20 mouse cellular contexts compared by ENCODE assay signal in the genomic region with DNA sequence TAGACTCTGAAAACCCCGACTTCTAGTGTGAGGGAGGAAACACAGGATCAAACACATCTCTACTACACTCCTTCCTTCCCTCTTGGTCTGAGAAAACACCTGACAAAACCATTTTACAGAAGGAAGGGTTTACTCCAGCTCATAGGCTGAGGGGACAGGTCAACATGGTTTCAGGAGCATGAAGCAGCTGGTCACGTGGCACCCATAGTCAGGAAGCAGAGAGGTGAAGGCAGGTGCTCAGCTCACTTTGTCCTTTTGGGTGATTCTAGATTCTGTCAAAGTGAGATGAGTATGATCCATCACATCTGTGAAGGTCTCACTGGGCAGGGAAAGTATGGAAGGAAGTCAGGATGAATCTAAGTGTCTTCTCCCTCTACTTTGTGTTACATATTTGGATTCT.
DNase-seq lines count a peak whose midpoint lies in the region; ATAC-seq and TF ChIP-seq lines count a peak whose summit lies in the region.
"Had no signal": no experiment of that assay in that cellular context is flagged by ENCODE, and none has a peak within 500 bp of the region (broad histone marks: within the 10 kb centered on the region; RNA-seq: fewer than 3 reads in every experiment).

No protein-coding gene starts in this region.

- no peaks in the 10 kb centered on the region for H3K9me3 ChIP-seq in midbrain, embryonic 11.5 days (ENCODE audit: control insufficient read depth, low read length)
- H3K9me3 ChIP-seq in midbrain, embryonic 15.5 days = no peaks in the 10 kb centered on the region
- H3K9me3 ChIP-seq in CH12.LX (replicated peaks; ENCODE audit: low read length) = no peaks in the 10 kb centered on the region

- H3K4me3 ChIP-seq in midbrain, embryonic 11.5 days (ENCODE audit: low read depth, low read length) = no peak overlapping the region
- no peak overlapping the region for H3K4me3 ChIP-seq in midbrain, embryonic 15.5 days
- H3K4me3 ChIP-seq in CH12.LX (replicated peaks in 1 of 3; ENCODE audit: low read depth in 2 of 3, low read length in 2 of 3, poor library complexity in 1 of 3) = no peak overlapping the region

- H3K79me2 ChIP-seq in CH12.LX (replicated peaks; ENCODE audit: control insufficient read depth, extremely low read depth, insufficient read depth, poor library complexity, severe bottlenecking) = no peaks in the 10 kb centered on the region

- H3K4me1 ChIP-seq in midbrain, embryonic 11.5 days (ENCODE audit: control insufficient read depth, insufficient read depth, low read length) = peaks cover 6% of the 10 kb centered on the region
- H3K4me1 ChIP-seq in midbrain, embryonic 15.5 days = peaks cover 26% of the 10 kb centered on the region
- H3K4me1 ChIP-seq in CH12.LX (ENCODE audit: control insufficient read depth in 1 of 2, insufficient read depth in 2 of 2) = peaks cover 9 to 53% of the 10 kb centered on the region in 2 experiments

- H3K9ac ChIP-seq in midbrain, embryonic 11.5 days (ENCODE audit: low read length) = no peak overlapping the region
- H3K9ac ChIP-seq in midbrain, embryonic 15.5 days = no peak overlapping the region
- no peak overlapping the region for H3K9ac ChIP-seq in CH12.LX (ENCODE audit: insufficient read depth, low read depth)

- dilution Hi-C loops in CH12.LX (cut with MboI; ENCODE audit: extremely low pct_ligation_motif_present, extremely low pct_unique_long_range_greater_than_20kb, low sequenced_read_pairs) = no loop called here

- no peak for TF ChIP-seq RAD21 in CH12.LX (IDR thresholded peaks at IDR 0.05; ENCODE audit: low read depth, low read length)

- in situ Hi-C loops in CH12.LX (cut with MboI; ENCODE audit: low pct_ligation_motif_present, low pct_unique_long_range_greater_than_20kb, low sequenced_read_pairs) = no loop called here

- TF ChIP-seq POLR2A in CH12.LX (IDR thresholded peaks at IDR 0.05; ENCODE audit: low read depth, low read length) = no peak

- no peaks in the 10 kb centered on the region for H3K27me3 ChIP-seq in midbrain, embryonic 11.5 days (ENCODE audit: control insufficient read depth, insufficient read depth, low read length)
- no peaks in the 10 kb centered on the region for H3K27me3 ChIP-seq in midbrain, embryonic 15.5 days (replicated peaks)
- no peaks in the 10 kb centered on the region for H3K27me3 ChIP-seq in CH12.LX (replicated peaks)

- no peaks in the 10 kb centered on the region for H3K36me3 ChIP-seq in midbrain, embryonic 11.5 days (ENCODE audit: control insufficient read depth, insufficient read depth, low read length)
- H3K36me3 ChIP-seq in midbrain, embryonic 15.5 days (replicated peaks) = no peaks in the 10 kb centered on the region
- H3K36me3 ChIP-seq in CH12.LX (replicated peaks in 1 of 2; ENCODE audit: control insufficient read depth in 1 of 2, insufficient read depth in 1 of 2, low read length in 1 of 2) = no peaks in the 10 kb centered on the region
- H3K36me3 ChIP-seq: G1E had no signal

- ATAC-seq in midbrain, embryonic 11.5 days (ENCODE audit: low FRiP score) = no peak
- ATAC-seq in midbrain, embryonic 15.5 days (replicated peaks) = no peak
- ATAC-seq: activated CD4-positive, CD25-positive, alpha-beta regulatory T cell, adult 4 months; CD4-positive, CD25-positive, alpha-beta regulatory T cell, adult 4 months; Patski had no signal

- no peak for TF ChIP-seq CTCF in CH12.LX (conservative IDR thresholded peaks at IDR 0.05 in 1 of 2, IDR thresholded peaks at IDR 0.05 in 1 of 2; ENCODE audit: low read depth in 2 of 2, low read length in 2 of 2)

- DNase-seq in midbrain, embryonic 11.5 days (ENCODE audit: low spot score, missing footprints) = peak; percentile 66
- DNase-seq in CH12.LX (ENCODE audit: extremely low read depth) = peak; percentile 36
- DNase-seq in adrenal gland, adult 18-20 months (ENCODE audit: low spot score in 2 of 2) = no peak
- DNase-seq: adrenal gland, adult 2 months; adrenal gland, adult 8-10 months; adrenal gland, postnatal 10 days; adrenal gland, postnatal 14 days; adrenal gland, postnatal 25 days; adrenal gland, postnatal 36 days; B cell, adult 2 months; cerebellum, adult 11 months; cerebellum, adult 11-12 months; cerebellum, adult 18-20 months; cerebellum, adult 2 months; cerebellum, adult 8-10 months had no signal

- WGBS in midbrain, embryonic 11.5 days = 91% methylated on average over 2 of the region's 2 CpGs
- 89% methylated on average over 2 of the region's 2 CpGs for WGBS in midbrain, embryonic 15.5 days

- no peak for TF ChIP-seq EP300 in CH12.LX (IDR thresholded peaks at IDR 0.05; ENCODE audit: low read length)

- no peak overlapping the region for H3K4me2 ChIP-seq in midbrain, embryonic 11.5 days
- H3K4me2 ChIP-seq in midbrain, embryonic 15.5 days = no peak overlapping the region
- peak overlapping the region; percentile 33; the same call in 1 of the 2 replicates for H3K4me2 ChIP-seq in CH12.LX (ENCODE audit: insufficient read depth, low read depth, poor library complexity, severe bottlenecking)

- H3K27ac ChIP-seq in midbrain, embryonic 11.5 days (ENCODE audit: low read depth, low read length) = no peak overlapping the region
- no peak overlapping the region for H3K27ac ChIP-seq in midbrain, embryonic 15.5 days
- H3K27ac ChIP-seq in CH12.LX (ENCODE audit: insufficient read depth, low read depth) = peak overlapping the region; percentile 85

TF ChIP-seq in CH12.LX, 34 proteins besides CTCF, POLR2A, EP300 and RAD21:
- TF ChIP-seq JUND (conservative IDR thresholded peaks at IDR 0.05; ENCODE audit: low read depth, low read length) (no peak), MAZ (IDR thresholded peaks at IDR 0.05; ENCODE audit: low read depth, low read length) (no peak), ELF1 (IDR thresholded peaks at IDR 0.05; ENCODE audit: low read depth, low read length) (0 out of 2 replicates have a peak, but pooled peaks have one; percentile 15), MXI1 (IDR thresholded peaks at IDR 0.05; ENCODE audit: low read depth, low read length) (no peak), ZMIZ1 (IDR thresholded peaks at IDR 0.05; ENCODE audit: low read depth, low read length) (no peak), BHLHE40 (IDR thresholded peaks at IDR 0.05; ENCODE audit: low read depth, low read length) (peak; percentile 74), CHD1 (IDR thresholded peaks at IDR 0.05; ENCODE audit: low read depth, low read length) (no peak), HCFC1 (IDR thresholded peaks at IDR 0.05; ENCODE audit: low read depth, low read length) (no peak), RCOR1 (conservative IDR thresholded peaks at IDR 0.05; ENCODE audit: low read depth, low read length) (no peak), CHD2 (IDR thresholded peaks at IDR 0.05; ENCODE audit: low read length) (no peak; the same call in 1 of the 2 replicates), IRF4 (IDR thresholded peaks at IDR 0.05; ENCODE audit: low read depth, low read length) (no peak), ZC3H11A (IDR thresholded peaks at IDR 0.05; ENCODE audit: low read depth, low read length) (no peak), USF2 (conservative IDR thresholded peaks at IDR 0.05; ENCODE audit: low read depth, low read length) (peak; percentile 82), UBTF (IDR thresholded peaks at IDR 0.05; ENCODE audit: low read depth, low read length) (no peak), MYC (IDR thresholded peaks at IDR 0.05; ENCODE audit: low read depth, low read length) (no peak), ZNF384 (IDR thresholded peaks at IDR 0.05; ENCODE audit: low read depth, low read length) (no peak), GABPA (IDR thresholded peaks at IDR 0.05; ENCODE audit: insufficient replicate concordance, low read depth, low read length) (no peak), POLR2AphosphoS2 (IDR thresholded peaks at IDR 0.05; ENCODE audit: low read depth, low read length) (no peak), JUN (IDR thresholded peaks at IDR 0.05; ENCODE audit: insufficient read depth, low read depth, low read length) (no peak), USF1 (IDR thresholded peaks at IDR 0.05; ENCODE audit: low read depth, low read length) (peak; percentile 75), SMC3 (IDR thresholded peaks at IDR 0.05; ENCODE audit: low read depth, low read length) (no peak), MAFK (IDR thresholded peaks at IDR 0.05; ENCODE audit: insufficient replicate concordance, low read length) (no peak), KAT2A (IDR thresholded peaks at IDR 0.05; ENCODE audit: insufficient replicate concordance, low read length) (no peak), MAX (IDR thresholded peaks at IDR 0.05; ENCODE audit: low read length) (peak; percentile 77), ETS1 (conservative IDR thresholded peaks at IDR 0.05; ENCODE audit: low read depth, low read length) (no peak), E2F4 (IDR thresholded peaks at IDR 0.05; ENCODE audit: insufficient replicate concordance, low read depth, low read length) (no peak), SIN3A (IDR thresholded peaks at IDR 0.05; ENCODE audit: low read length) (no peak), TBP (conservative IDR thresholded peaks at IDR 0.05; ENCODE audit: low read depth, low read length) (no peak), MEF2A (IDR thresholded peaks at IDR 0.05; ENCODE audit: borderline replicate concordance, low read depth, low read length) (no peak), ZKSCAN1 (IDR thresholded peaks at IDR 0.05; ENCODE audit: borderline replicate concordance, low read depth, low read length) (no peak), NELFE (IDR thresholded peaks at IDR 0.05; ENCODE audit: low read depth, low read length) (no peak), NRF1 (IDR thresholded peaks at IDR 0.05; ENCODE audit: low read depth, low read length) (no peak), PAX5 (IDR thresholded peaks at IDR 0.05; ENCODE audit: low read length) (no peak), TCF12 (IDR thresholded peaks at IDR 0.05; ENCODE audit: low read depth, low read length) (no peak)

Comparison
In these comparisons a context has a peak if more than half of its experiments do, and no peak if none do; other contexts are left out.
1. DNase-seq: peak in midbrain, embryonic 11.5 days (single experiment) and CH12.LX (single experiment); none in adrenal gland, adult 18-20 months (0 of 2).